Mouse (Mus musculus): Measurements from ENCODE around the gene Pole4. TPM values are rescaled to one million over a fixed set of nuclear protein-coding genes. Genes with fewer than 3 reads are reported as not detected.
"Not testable (repeated sequence)": the region's sequence is repeated elsewhere in the genome, so short reads cannot be mapped to it uniquely, and the experiment has no call there.

Gene Pole4
- polyA plus RNA-seq, 1 experiment from 2014 or later = 96.4 TPM

- Histone ChIP-seq H3K9me3 (replicated peaks) (no peaks in the 10 kb centered on the region), H3K27ac (replicated peaks) (peak overlapping the region; percentile 95), H3K4me1 (peaks cover 25% of the 10 kb centered on the region), H3K36me3 (peaks cover 29% of the 10 kb centered on the region), H3K4me3 (peak overlapping the region; percentile 70), H3K27me3 (ENCODE audit: low read depth, poor library complexity, severe bottlenecking) (no peaks in the 10 kb centered on the region)
- DNase-seq (ENCODE audit: low spot score) = peak; percentile 95
- WGBS = under 1% methylated on average over 67 of the region's 67 CpGs
Observed at GRCm38 (mm10) chr6:82652521-82653168, 52.5 kb downstream of the Pole4 start.

- peaks cover 41% of the 10 kb centered on the region for H3K36me3 ChIP-seq
- no peak for DNase-seq (ENCODE audit: low spot score)
- H3K27ac ChIP-seq (replicated peaks) = no peak overlapping the region
- whole genome bisulfite sequencing = 77% methylated on average over 2 of the region's 2 CpGs
- no peak overlapping the region for H3K4me3 ChIP-seq
- H3K27me3 ChIP-seq (ENCODE audit: low read depth, poor library complexity, severe bottlenecking) = no peaks in the 10 kb centered on the region
- peaks cover 25% of the 10 kb centered on the region for H3K4me1 ChIP-seq
- H3K9me3 ChIP-seq (replicated peaks) = no peaks in the 10 kb centered on the region
Observed at GRCm38 (mm10) chr6:82649096-82649495, 56.1 kb downstream of the Pole4 start.

- Histone ChIP-seq H3K36me3 (peaks cover 41% of the 10 kb centered on the region), H3K27ac (replicated peaks) (no peak overlapping the region), H3K4me1 (peaks cover 25% of the 10 kb centered on the region), H3K9me3 (replicated peaks) (no peaks in the 10 kb centered on the region), H3K4me3 (no peak overlapping the region), H3K27me3 (ENCODE audit: low read depth, poor library complexity, severe bottlenecking) (no peaks in the 10 kb centered on the region)
- 95% methylated on average over 1 of the region's 1 CpGs for WGBS
- no peak for DNase-seq (ENCODE audit: low spot score)
Observed at GRCm38 (mm10) chr6:82647940-82648655, 57.1 kb downstream of the Pole4 start.

GRCm38 (mm10) chr6:82647001-82647400 lies 58.2 kb downstream of the Pole4 start:
- Histone ChIP-seq H3K9me3 (replicated peaks) (no peaks in the 10 kb centered on the region), H3K27me3 (ENCODE audit: low read depth, poor library complexity, severe bottlenecking) (no peaks in the 10 kb centered on the region), H3K27ac (replicated peaks) (no peak overlapping the region), H3K36me3 (peaks cover 41% of the 10 kb centered on the region), H3K4me1 (peaks cover 19% of the 10 kb centered on the region), H3K4me3 (no peak overlapping the region)
- WGBS = 95% methylated on average over 1 of the region's 1 CpGs
- no peak for DNase-seq (ENCODE audit: low spot score)

GRCm38 (mm10) chr6:82640046-82640445 lies 65.1 kb downstream of the Pole4 start:
- Histone ChIP-seq H3K9me3 (replicated peaks) (no peaks in the 10 kb centered on the region), H3K36me3 (no peaks in the 10 kb centered on the region), H3K4me3 (no peak overlapping the region), H3K4me1 (no peaks in the 10 kb centered on the region), H3K27me3 (ENCODE audit: low read depth, poor library complexity, severe bottlenecking) (no peaks in the 10 kb centered on the region), H3K27ac (replicated peaks) (no peak overlapping the region)
- 90% methylated on average over 4 of the region's 4 CpGs for WGBS
- no peak for DNase-seq (ENCODE audit: low spot score)

- not testable (repeated sequence) for H3K4me3 ChIP-seq; DNase-seq (ENCODE audit: low spot score); H3K4me1 ChIP-seq; H3K27ac ChIP-seq (replicated peaks); H3K9me3 ChIP-seq (replicated peaks); H3K36me3 ChIP-seq; H3K27me3 ChIP-seq (ENCODE audit: low read depth, poor library complexity, severe bottlenecking)
- 95% methylated on average over 7 of the region's 8 CpGs for WGBS
Observed at GRCm38 (mm10) chr6:82625331-82625730, 79.8 kb downstream of the Pole4 start.

- Histone ChIP-seq H3K27ac (replicated peaks) (no peak overlapping the region), H3K36me3 (no peaks in the 10 kb centered on the region), H3K4me3 (no peak overlapping the region), H3K27me3 (ENCODE audit: low read depth, poor library complexity, severe bottlenecking) (no peaks in the 10 kb centered on the region), H3K9me3 (replicated peaks) (no peaks in the 10 kb centered on the region; the same call in 1 of the 2 replicates), H3K4me1 (peaks cover 13% of the 10 kb centered on the region)
- WGBS = 53% methylated on average over 4 of the region's 4 CpGs
- no peak for DNase-seq (ENCODE audit: low spot score)
Observed at GRCm38 (mm10) chr6:82613201-82613600, 92.0 kb downstream of the Pole4 start.

- Histone ChIP-seq H3K9me3 (replicated peaks) (no peaks in the 10 kb centered on the region), H3K36me3 (no peaks in the 10 kb centered on the region), H3K4me1 (peaks cover 13% of the 10 kb centered on the region), H3K27ac (replicated peaks) (no peak overlapping the region), H3K4me3 (no peak overlapping the region), H3K27me3 (ENCODE audit: low read depth, poor library complexity, severe bottlenecking) (no peaks in the 10 kb centered on the region)
- WGBS = 84% methylated on average over 9 of the region's 9 CpGs
- DNase-seq (ENCODE audit: low spot score) = no peak
Observed at GRCm38 (mm10) chr6:82611049-82611448, 94.1 kb downstream of the Pole4 start.

GRCm38 (mm10) chr6:82609339-82609926 lies 95.7 kb downstream of the Pole4 start:
- Histone ChIP-seq H3K9me3 (replicated peaks) (no peaks in the 10 kb centered on the region), H3K36me3 (no peaks in the 10 kb centered on the region), H3K4me3 (no peak overlapping the region), H3K4me1 (peaks cover 19% of the 10 kb centered on the region), H3K27me3 (ENCODE audit: low read depth, poor library complexity, severe bottlenecking) (no peaks in the 10 kb centered on the region), H3K27ac (replicated peaks) (no peak overlapping the region)
- DNase-seq (ENCODE audit: low spot score) = no peak
- WGBS = 69% methylated on average over 7 of the region's 7 CpGs

GRCm38 (mm10) chr6:82608756-82609155 lies 96.4 kb downstream of the Pole4 start:
- Histone ChIP-seq H3K27ac (replicated peaks) (no peak overlapping the region), H3K4me1 (peaks cover 22% of the 10 kb centered on the region), H3K36me3 (no peaks in the 10 kb centered on the region), H3K27me3 (ENCODE audit: low read depth, poor library complexity, severe bottlenecking) (no peaks in the 10 kb centered on the region), H3K9me3 (replicated peaks) (no peaks in the 10 kb centered on the region), H3K4me3 (no peak overlapping the region)
- WGBS = 89% methylated on average over 4 of the region's 4 CpGs
- DNase-seq (ENCODE audit: low spot score) = no peak

- no peaks in the 10 kb centered on the region for H3K9me3 ChIP-seq (replicated peaks)
- DNase-seq (ENCODE audit: low spot score) = no peak
- H3K4me3 ChIP-seq = no peak overlapping the region
- 61% methylated on average over 8 of the region's 8 CpGs for WGBS
- no peak overlapping the region; the same call in 1 of the 2 replicates for H3K27ac ChIP-seq (replicated peaks)
- no peaks in the 10 kb centered on the region for H3K27me3 ChIP-seq (ENCODE audit: low read depth, poor library complexity, severe bottlenecking)
- no peaks in the 10 kb centered on the region for H3K36me3 ChIP-seq
- H3K4me1 ChIP-seq = peaks cover 18% of the 10 kb centered on the region
Observed at GRCm38 (mm10) chr6:82604791-82605190, 100.4 kb downstream of the Pole4 start.

GRCm38 (mm10) chr6:82603665-82604064 lies 101.5 kb downstream of the Pole4 start:
- 58% methylated on average over 2 of the region's 2 CpGs for WGBS
- Histone ChIP-seq H3K27ac (replicated peaks) (no peak overlapping the region), H3K36me3 (no peaks in the 10 kb centered on the region), H3K4me3 (no peak overlapping the region), H3K27me3 (ENCODE audit: low read depth, poor library complexity, severe bottlenecking) (no peaks in the 10 kb centered on the region), H3K9me3 (replicated peaks) (no peaks in the 10 kb centered on the region), H3K4me1 (peaks cover 9% of the 10 kb centered on the region)
- peak; percentile 23 for DNase-seq (ENCODE audit: low spot score)

GRCm38 (mm10) chr6:82603228-82603627 lies 101.9 kb downstream of the Pole4 start:
- H3K27me3 ChIP-seq (ENCODE audit: low read depth, poor library complexity, severe bottlenecking) = no peaks in the 10 kb centered on the region
- H3K27ac ChIP-seq (replicated peaks) = no peak overlapping the region
- 91% methylated on average over 9 of the region's 9 CpGs for WGBS
- no peaks in the 10 kb centered on the region for H3K9me3 ChIP-seq (replicated peaks)
- H3K36me3 ChIP-seq = no peaks in the 10 kb centered on the region
- no peak for DNase-seq (ENCODE audit: low spot score)
- peaks cover 9% of the 10 kb centered on the region for H3K4me1 ChIP-seq
- H3K4me3 ChIP-seq = no peak overlapping the region

Measured in midbrain, embryonic 10.5 days (tissue).